Mouse (Mus musculus): ENCODE data around the gene Csnk1g2.
A peak's percentile ranks its signal among the peaks of the same experiment; 100 is the strongest.
"Not testable (repeated sequence)": the region's sequence is repeated elsewhere in the genome, so short reads cannot be mapped to it uniquely, and the experiment has no call there.

The Csnk1g2 gene

GRCm38 (mm10) chr10:80623457-80624191, 986 bp downstream of the Csnk1g2 start:
- peak; percentile 90 for DNase-seq

GRCm38 (mm10) chr10:80625764-80626163, 3.1 kb downstream of the Csnk1g2 start:
- no peak for DNase-seq

- DNase-seq: no peak
These were observed 5.0 kb downstream of the Csnk1g2 start for GRCm38 (mm10) chr10:80627685-80628084.

GRCm38 (mm10) chr10:80628925-80629324, 6.3 kb downstream of the Csnk1g2 start:
- no peak for DNase-seq

- DNase-seq: no peak
These were observed 12.7 kb downstream of the Csnk1g2 start for GRCm38 (mm10) chr10:80635345-80635744.

GRCm38 (mm10) chr10:80646936-80647335, 24.3 kb downstream of the Csnk1g2 start:
- no peak for DNase-seq

- DNase-seq: not testable (repeated sequence)
These were observed 27.3 kb downstream of the Csnk1g2 start for GRCm38 (mm10) chr10:80649910-80650309.

- no peak for DNase-seq
These were observed 27.8 kb downstream of the Csnk1g2 start for GRCm38 (mm10) chr10:80650392-80650791.

DNA sequence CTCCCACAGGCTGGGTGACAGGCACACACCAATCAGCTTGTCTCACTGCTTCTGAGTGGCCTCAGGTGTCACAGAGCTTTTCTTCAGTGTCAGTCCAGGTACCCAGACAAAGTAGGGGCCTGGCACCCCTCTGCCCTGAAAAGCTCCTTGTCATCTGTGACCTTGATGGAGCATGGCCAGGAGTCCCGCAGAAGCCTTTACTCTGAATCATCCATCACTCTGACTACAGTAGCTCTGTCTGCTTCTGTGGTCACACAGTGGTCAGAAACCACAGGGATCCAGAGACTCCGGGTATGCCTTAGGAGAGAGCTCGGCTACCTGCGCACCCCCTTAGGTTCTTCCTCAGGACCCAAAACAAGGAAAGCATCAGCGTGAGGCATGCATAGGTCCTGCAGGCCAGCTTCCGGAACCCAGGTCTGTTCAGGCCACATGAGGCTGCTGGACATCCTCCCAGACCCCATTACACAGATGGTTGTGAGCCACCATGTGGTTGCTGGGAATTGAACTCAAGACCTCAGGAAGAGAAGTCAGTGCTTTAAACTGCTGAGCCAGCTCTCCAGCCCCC, 30.6 kb downstream of the Csnk1g2 start:
- no peak for DNase-seq

DNA sequence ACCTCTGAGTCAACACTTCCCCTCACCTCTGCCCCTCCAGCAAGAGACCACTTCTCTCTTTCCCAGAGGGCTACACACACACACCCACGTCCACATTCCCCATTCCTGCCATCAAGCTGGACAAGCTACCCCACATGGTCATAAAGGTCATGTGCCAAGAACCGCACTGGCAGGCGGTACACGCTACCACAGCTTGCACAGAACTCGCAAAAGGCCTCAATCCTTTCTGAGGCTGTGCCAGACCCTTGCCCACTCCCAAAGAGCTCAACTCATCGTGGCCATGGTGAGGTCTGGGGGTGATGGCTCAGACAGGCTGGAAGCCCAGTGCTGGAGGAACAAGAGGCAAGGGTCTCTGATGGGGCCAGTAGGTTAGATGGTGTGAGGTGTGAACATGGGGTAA, 32.2 kb downstream of the Csnk1g2 start:
- DNase-seq: no peak

GRCm38 (mm10) chr10:80655406-80656129, 32.9 kb downstream of the Csnk1g2 start:
- no peak for DNase-seq

GRCm38 (mm10) chr10:80656130-80656862, 33.7 kb downstream of the Csnk1g2 start:
- DNase-seq: peak; percentile 98

DNA sequence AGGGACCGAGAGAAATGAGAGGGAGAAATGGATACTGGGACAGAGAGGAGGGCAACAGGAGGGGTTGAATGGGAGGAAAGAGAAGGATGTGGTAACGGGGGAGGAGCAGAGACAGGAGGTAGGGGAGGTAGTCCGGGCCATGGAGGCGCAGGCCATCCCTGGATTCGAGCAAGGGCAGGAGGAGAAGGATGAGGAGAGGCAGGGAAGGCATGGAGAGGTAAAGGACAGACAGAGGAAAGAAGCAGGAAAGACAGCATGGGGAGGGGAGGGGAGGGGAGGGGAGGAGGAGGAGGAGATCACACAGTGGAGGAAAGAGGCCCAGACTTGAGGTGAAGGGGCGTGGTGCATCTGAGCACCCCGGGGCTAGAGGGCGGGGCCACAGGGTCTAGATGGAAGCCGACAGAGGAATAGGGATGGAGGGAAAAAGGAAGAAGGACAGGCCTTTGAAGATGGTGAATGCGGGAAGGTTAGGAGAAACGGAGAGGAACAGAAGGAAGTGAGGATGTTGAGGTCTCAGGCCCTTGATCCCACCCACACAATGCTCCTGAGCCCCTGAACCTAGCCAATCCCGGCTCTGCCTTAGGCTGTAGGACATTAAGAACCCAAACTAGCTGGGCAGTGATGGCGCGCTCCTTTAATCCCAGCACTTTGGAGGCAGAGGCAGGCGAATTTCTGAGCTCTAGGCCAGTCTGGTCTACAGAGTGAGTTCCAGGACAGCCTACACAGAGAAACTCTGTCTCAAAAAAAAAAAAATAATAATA, 34.4 kb downstream of the Csnk1g2 start, which contains the start of gene Btbd2:
TSS of gene Btbd2 (minus strand) at position 209 of the 761 bp plus-strand sequence.
- DNase-seq: peak; percentile 60

GRCm38 (mm10) chr10:80658194-80658840, 35.7 kb downstream of the Csnk1g2 start:
- peak; percentile 43 for DNase-seq

- DNase-seq: peak; percentile 63
These were observed 36.2 kb downstream of the Csnk1g2 start for GRCm38 (mm10) chr10:80658841-80659202.

- DNase-seq: peak; percentile 85
These were observed 36.6 kb downstream of the Csnk1g2 start for GRCm38 (mm10) chr10:80659213-80659612.

GRCm38 (mm10) chr10:80661149-80661548, 38.5 kb downstream of the Csnk1g2 start:
- peak; percentile 87 for DNase-seq

DNA sequence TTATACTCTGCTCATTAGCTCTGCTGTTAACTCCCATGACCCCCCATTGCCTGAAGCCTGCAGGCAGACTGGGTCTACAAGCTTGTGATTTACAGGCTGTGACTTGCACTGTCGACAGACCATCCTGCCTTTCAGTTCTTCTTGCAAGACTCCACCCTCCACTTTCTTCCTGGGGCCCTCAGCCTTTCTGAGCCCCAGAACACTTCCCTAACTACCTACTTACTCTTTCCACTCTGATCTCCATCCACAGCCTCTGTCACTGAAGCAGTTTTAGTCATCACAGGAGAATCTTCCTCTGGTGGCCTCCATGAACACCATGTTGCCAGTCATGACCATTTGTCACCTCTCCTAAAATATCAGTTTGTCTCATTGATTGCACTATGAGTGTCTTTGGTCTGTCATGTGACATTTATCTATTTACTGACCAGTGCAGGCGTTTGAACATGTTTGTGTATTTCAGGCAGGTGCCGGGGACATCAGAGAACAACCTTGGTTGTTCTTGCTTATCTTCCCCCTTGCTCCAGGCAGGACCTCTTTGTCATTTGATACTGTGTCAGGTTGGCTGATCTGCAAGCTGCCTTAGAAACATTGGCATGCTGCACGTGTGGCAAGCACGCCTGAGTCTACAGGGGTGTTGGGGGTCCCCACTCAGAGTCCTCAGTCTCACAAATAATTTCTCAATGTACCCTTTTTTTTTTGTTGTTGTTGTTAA, 41.0 kb downstream of the Csnk1g2 start:
- peak; percentile 49 for DNase-seq

- no peak for DNase-seq
These were observed 41.8 kb downstream of the Csnk1g2 start for GRCm38 (mm10) chr10:80664197-80665015.

DNA sequence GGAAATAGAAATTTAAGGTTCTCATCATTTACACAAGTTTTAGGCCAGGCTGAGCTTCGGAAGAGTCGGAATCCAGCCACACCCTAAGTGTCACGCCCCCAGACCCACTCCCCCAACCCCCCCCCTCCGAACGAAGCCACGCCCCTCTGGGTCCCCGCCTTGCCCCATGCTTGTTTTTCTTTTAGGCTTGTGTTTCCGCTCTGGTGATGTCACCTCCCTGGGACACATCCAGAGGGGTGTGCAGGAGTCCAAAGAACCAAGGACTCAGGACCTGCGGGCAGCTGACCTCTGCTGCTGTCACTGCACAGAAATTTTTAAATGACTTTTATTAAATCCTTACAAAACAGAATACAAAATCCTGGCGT, 42.4 kb downstream of the Csnk1g2 start:
- DNase-seq: no peak
